23 mouse cellular contexts compared by ENCODE assay signal in genomic region chr15:25946482-25946881, GRCm38 (mm10). TPM values are rescaled to one million over a fixed set of nuclear protein-coding genes. Genes with fewer than 3 reads are reported as not detected.
A peak's percentile ranks its signal among the peaks of the same experiment; 100 is the strongest.
DNase-seq lines count a peak whose midpoint lies in the region; ATAC-seq and TF ChIP-seq lines count a peak whose summit lies in the region.
"Had no signal": no experiment of that assay in that cellular context is flagged by ENCODE, and none has a peak within 500 bp of the region (broad histone marks: within the 10 kb centered on the region; RNA-seq: fewer than 3 reads in every experiment).

No protein-coding gene starts in this region.

- peak; percentile 43 for TF ChIP-seq CTCF in gastrocnemius, adult 2 months (IDR thresholded peaks at IDR 0.05)
- peak; percentile 27; the same call in 1 of the 2 replicates for TF ChIP-seq CTCF in intestine, postnatal 0 days (IDR thresholded peaks at IDR 0.05; ENCODE audit: low read depth)
- TF ChIP-seq CTCF in layer of hippocampus, adult 2 months (conservative IDR thresholded peaks at IDR 0.05): 0 out of 2 replicates have a peak, but pooled peaks have one; percentile 15
- 0 out of 2 replicates have a peak, but pooled peaks have one; percentile 3 for TF ChIP-seq CTCF in midbrain, postnatal 0 days (IDR thresholded peaks at IDR 0.05)

- ATAC-seq in intestine, postnatal 0 days: no peak
- no peak for ATAC-seq in intestine, embryonic 16.5 days
- ATAC-seq in midbrain, postnatal 0 days (ENCODE audit: low FRiP score): no peak
- ATAC-seq in midbrain, embryonic 15.5 days (replicated peaks): no peak
- ATAC-seq: forebrain, embryonic 15.5 days; hindbrain, postnatal 0 days; inflammation-experienced regulatory T-cells, adult 6 months had no signal

- no peak overlapping the region for H3K4me2 ChIP-seq in intestine, postnatal 0 days (replicated peaks; ENCODE audit: low read depth)
- no peak overlapping the region for H3K4me2 ChIP-seq in intestine, embryonic 16.5 days (ENCODE audit: low read depth, low read length)
- H3K4me2 ChIP-seq in midbrain, postnatal 0 days (ENCODE audit: low read depth, low read length, poor library complexity, severe bottlenecking): no peak overlapping the region
- no peak overlapping the region for H3K4me2 ChIP-seq in midbrain, embryonic 15.5 days
- H3K4me2 ChIP-seq: embryonic facial prominence, embryonic 12.5 days; embryonic facial prominence, embryonic 15.5 days; forebrain, embryonic 15.5 days; heart, embryonic 11.5 days; hindbrain, embryonic 14.5 days had no signal

- H3K4me3 ChIP-seq in gastrocnemius, adult 2 months: peak overlapping the region; percentile 79
- H3K4me3 ChIP-seq in intestine, postnatal 0 days (ENCODE audit: low read depth, low read length): no peak overlapping the region
- no peak overlapping the region for H3K4me3 ChIP-seq in intestine, embryonic 16.5 days (ENCODE audit: low read length)
- H3K4me3 ChIP-seq in layer of hippocampus, adult 2 months: no peak overlapping the region
- H3K4me3 ChIP-seq in midbrain, postnatal 0 days (ENCODE audit: low read depth, low read length): no peak overlapping the region
- no peak overlapping the region for H3K4me3 ChIP-seq in midbrain, embryonic 15.5 days
- H3K4me3 ChIP-seq: embryonic facial prominence, embryonic 12.5 days; embryonic facial prominence, embryonic 15.5 days; forebrain, embryonic 15.5 days had no signal

- 0 out of 2 replicates have a peak, but pooled peaks cover 3% of the 10 kb centered on the region for H3K4me1 ChIP-seq in intestine, postnatal 0 days (replicated peaks; ENCODE audit: control insufficient read depth, insufficient read depth, low read length)
- H3K4me1 ChIP-seq in intestine, embryonic 16.5 days (ENCODE audit: control insufficient read depth, insufficient read depth, low read length): no peaks in the 10 kb centered on the region; the same call in 1 of the 2 replicates
- no peaks in the 10 kb centered on the region for H3K4me1 ChIP-seq in midbrain, postnatal 0 days (ENCODE audit: insufficient read depth, low read length)
- H3K4me1 ChIP-seq in midbrain, embryonic 15.5 days: peaks cover 3% of the 10 kb centered on the region; the same call in 1 of the 2 replicates
- H3K4me1 ChIP-seq: embryonic facial prominence, embryonic 12.5 days; forebrain, embryonic 15.5 days had no signal

- no peak overlapping the region for H3K9ac ChIP-seq in intestine, postnatal 0 days (ENCODE audit: low read depth, low read length)
- H3K9ac ChIP-seq in intestine, embryonic 16.5 days (ENCODE audit: low read depth, low read length): no peak overlapping the region
- no peak overlapping the region for H3K9ac ChIP-seq in midbrain, postnatal 0 days (replicated peaks; ENCODE audit: low read length, poor library complexity, severe bottlenecking)
- H3K9ac ChIP-seq in midbrain, embryonic 15.5 days: no peak overlapping the region
- H3K9ac ChIP-seq: embryonic facial prominence, embryonic 12.5 days; embryonic facial prominence, embryonic 15.5 days; forebrain, embryonic 15.5 days; hindbrain, embryonic 14.5 days had no signal

- H3K27me3 ChIP-seq in intestine, postnatal 0 days (replicated peaks; ENCODE audit: control insufficient read depth, insufficient read depth, low read length): no peaks in the 10 kb centered on the region
- no peaks in the 10 kb centered on the region for H3K27me3 ChIP-seq in intestine, embryonic 16.5 days (replicated peaks; ENCODE audit: control insufficient read depth, insufficient read depth, low read length)
- H3K27me3 ChIP-seq in midbrain, postnatal 0 days (ENCODE audit: insufficient read depth, low read length): no peaks in the 10 kb centered on the region
- no peaks in the 10 kb centered on the region for H3K27me3 ChIP-seq in midbrain, embryonic 15.5 days (replicated peaks)
- H3K27me3 ChIP-seq: embryonic facial prominence, embryonic 12.5 days; embryonic facial prominence, embryonic 15.5 days; forebrain, embryonic 15.5 days had no signal

- intact Hi-C loops in gastrocnemius, adult 2 months (cut with DNase I): no loop called here
- intact Hi-C loops in gastrocnemius, postnatal 36 days (cut with DNase I): no loop called here

- no peaks in the 10 kb centered on the region for H3K9me3 ChIP-seq in intestine, postnatal 0 days (ENCODE audit: control insufficient read depth)
- H3K9me3 ChIP-seq in intestine, embryonic 16.5 days (ENCODE audit: control insufficient read depth, low read length): no peaks in the 10 kb centered on the region
- no peaks in the 10 kb centered on the region for H3K9me3 ChIP-seq in midbrain, postnatal 0 days (ENCODE audit: low read length)
- H3K9me3 ChIP-seq in midbrain, embryonic 15.5 days: no peaks in the 10 kb centered on the region
- H3K9me3 ChIP-seq: embryonic facial prominence, embryonic 12.5 days; embryonic facial prominence, embryonic 15.5 days; forebrain, embryonic 15.5 days had no signal

- 85% methylated on average over 7 of the region's 7 CpGs for WGBS in intestine, postnatal 0 days
- 90% methylated on average over 7 of the region's 7 CpGs for WGBS in intestine, embryonic 16.5 days
- 92% methylated on average over 7 of the region's 7 CpGs for WGBS in midbrain, postnatal 0 days
- WGBS in midbrain, embryonic 15.5 days: 94% methylated on average over 7 of the region's 7 CpGs

- peak; percentile 60 for DNase-seq in gastrocnemius, adult 2 months
- DNase-seq in gastrocnemius, postnatal 36 days: no peak
- no peak for DNase-seq in layer of hippocampus, adult 2 months (ENCODE audit: low spot score in 2 of 2)
- no peak for DNase-seq in layer of hippocampus, postnatal 14 days (ENCODE audit: low spot score in 2 of 2)
- DNase-seq in midbrain, postnatal 0 days (ENCODE audit: low spot score): no peak
- DNase-seq: adrenal gland, adult 2 months; adrenal gland, postnatal 14 days; B cell, adult 2 months; cerebellum, adult 11 months; cerebellum, adult 2 months; cerebellum, adult 9-11 months; cerebellum, postnatal 25 days; gastrocnemius, postnatal 14 days had no signal

- H3K36me3 ChIP-seq in intestine, postnatal 0 days (ENCODE audit: control insufficient read depth, insufficient read depth): no peaks in the 10 kb centered on the region
- no peaks in the 10 kb centered on the region for H3K36me3 ChIP-seq in intestine, embryonic 16.5 days (ENCODE audit: control insufficient read depth, insufficient read depth, low read length)
- no peaks in the 10 kb centered on the region for H3K36me3 ChIP-seq in midbrain, postnatal 0 days (ENCODE audit: insufficient read depth, low read length)
- H3K36me3 ChIP-seq in midbrain, embryonic 15.5 days (replicated peaks): no peaks in the 10 kb centered on the region
- H3K36me3 ChIP-seq: embryonic facial prominence, embryonic 12.5 days; embryonic facial prominence, embryonic 15.5 days; forebrain, embryonic 15.5 days had no signal

- H3K27ac ChIP-seq in gastrocnemius, adult 2 months: peak overlapping the region; percentile 95
- no peak overlapping the region for H3K27ac ChIP-seq in intestine, postnatal 0 days (ENCODE audit: low read depth, low read length)
- no peak overlapping the region for H3K27ac ChIP-seq in intestine, embryonic 16.5 days (ENCODE audit: low read length)
- no peak overlapping the region for H3K27ac ChIP-seq in layer of hippocampus, adult 2 months
- no peak overlapping the region for H3K27ac ChIP-seq in midbrain, postnatal 0 days (ENCODE audit: low read depth, low read length)
- no peak overlapping the region for H3K27ac ChIP-seq in midbrain, embryonic 15.5 days
- H3K27ac ChIP-seq: embryonic facial prominence, embryonic 12.5 days; embryonic facial prominence, embryonic 15.5 days; forebrain, embryonic 15.5 days; hindbrain, embryonic 14.5 days; hindbrain, postnatal 0 days had no signal

RNA-seq across cellular contexts. Expression of gene Zfp622, which starts 37.7 kb away (rescaled TPM):
- 10 to 100 TPM; 22.6 to 25.5 TPM for total RNA-seq in gastrocnemius, adult 2 months (2021)
- total RNA-seq in gastrocnemius, postnatal 36 days (2021): 10 to 100 TPM; 19.6 to 23.0 TPM
- 23.3 and 24.4 TPM in 2 replicates for polyA plus RNA-seq in intestine, postnatal 0 days (2015; fragmentation: Nextera tagmentation; extraction: Ambion mirVana)
- polyA plus RNA-seq in intestine, embryonic 16.5 days (2015; fragmentation: Nextera tagmentation; extraction: Ambion mirVana): 22.3 and 25.0 TPM in 2 replicates
- 10 to 100 TPM; 44.5 to 45.4 TPM for total RNA-seq in layer of hippocampus, adult 2 months (2021)
- total RNA-seq in layer of hippocampus, postnatal 14 days (2021): 10 to 100 TPM; 31.0 to 36.8 TPM
- total RNA-seq in midbrain, postnatal 0 days (2014; rRNA removed): 35.6 and 37.2 TPM in 2 replicates
- polyA plus RNA-seq in midbrain, postnatal 0 days (2015; fragmentation: Nextera tagmentation; extraction: Ambion mirVana): 28.6 and 33.9 TPM in 2 replicates
- polyA plus RNA-seq in midbrain, embryonic 15.5 days (2015; fragmentation: Nextera tagmentation; extraction: Ambion mirVana): 38.8 and 39.3 TPM in 2 replicates
